Mouse (Mus musculus) right cerebral cortex, postnatal 14 days (tissue): Measurements from ENCODE around the gene Synrg.
A peak's percentile ranks its signal among the peaks of the same experiment; 100 is the strongest.

Experiments
- DNase-seq: peaks from one replicate; pipeline ENCODE4 v3.0.0; 2022

Gene Synrg

GRCm38 (mm10) chr11:83991701-83992100, 27.5 kb downstream of the Synrg start:
- DNase-seq: no peak

- DNase-seq: no peak
Measured at GRCm38 (mm10) chr11:83993428-83993827, 29.2 kb downstream of the Synrg start.

GRCm38 (mm10) chr11:83994481-83994880, 30.3 kb downstream of the Synrg start:
- no peak for DNase-seq

- DNase-seq: no peak
Measured at GRCm38 (mm10) chr11:83995535-83995950, 31.3 kb downstream of the Synrg start.

- no peak for DNase-seq
Measured at GRCm38 (mm10) chr11:83997171-83997868, 33.1 kb downstream of the Synrg start.

- no peak for DNase-seq
Measured at GRCm38 (mm10) chr11:83998993-83999392, 34.8 kb downstream of the Synrg start.

GRCm38 (mm10) chr11:83999411-83999915, 35.2 kb downstream of the Synrg start:
- DNase-seq: no peak

GRCm38 (mm10) chr11:84001257-84001656, 37.0 kb downstream of the Synrg start:
- no peak for DNase-seq

GRCm38 (mm10) chr11:84003986-84004385, 39.8 kb downstream of the Synrg start:
- DNase-seq: no peak

- no peak for DNase-seq
Measured at GRCm38 (mm10) chr11:84009001-84009400, 44.8 kb downstream of the Synrg start.

- DNase-seq: no peak
Measured at GRCm38 (mm10) chr11:84010411-84010810, 46.2 kb downstream of the Synrg start.

- no peak for DNase-seq
Measured at GRCm38 (mm10) chr11:84011050-84011449, 46.8 kb downstream of the Synrg start.

GRCm38 (mm10) chr11:84011576-84011975, 47.3 kb downstream of the Synrg start:
- DNase-seq: no peak

- peak; percentile 25 for DNase-seq
Measured at GRCm38 (mm10) chr11:84013105-84013504, 48.9 kb downstream of the Synrg start.

- no peak for DNase-seq
Measured at GRCm38 (mm10) chr11:84016147-84016809, 52.0 kb downstream of the Synrg start.

GRCm38 (mm10) chr11:84016810-84017508, 52.7 kb downstream of the Synrg start:
- no peak for DNase-seq

GRCm38 (mm10) chr11:84027231-84027630, 63.0 kb downstream of the Synrg start:
- no peak for DNase-seq

- DNase-seq: no peak
Measured at GRCm38 (mm10) chr11:84028271-84029028, 64.2 kb downstream of the Synrg start.

GRCm38 (mm10) chr11:84031971-84032370, 67.7 kb downstream of the Synrg start:
- DNase-seq: peak; percentile 52

- no peak for DNase-seq
Measured at GRCm38 (mm10) chr11:84032559-84032958, 68.3 kb downstream of the Synrg start.

- no peak for DNase-seq
Measured at GRCm38 (mm10) chr11:84033671-84034070, 69.4 kb downstream of the Synrg start.

GRCm38 (mm10) chr11:84040621-84041020, 76.4 kb downstream of the Synrg start:
- no peak for DNase-seq
